ENCODE assay signal across 8 mouse cellular contexts in genomic region chr9:42944536-42945006, GRCm38 (mm10). TPM values are rescaled to one million over a fixed set of nuclear protein-coding genes. Genes with fewer than 3 reads are reported as not detected.
DNase-seq lines count a peak whose midpoint lies in the region; ATAC-seq and TF ChIP-seq lines count a peak whose summit lies in the region.

No protein-coding gene starts in this region.

- H3K27ac ChIP-seq in brown adipose tissue, adult 24 weeks (replicated peaks; ENCODE audit: low read depth, low read length): no peak overlapping the region
- H3K27ac ChIP-seq in forebrain, embryonic 10.5 days: peak overlapping the region; percentile 89
- no peak overlapping the region for H3K27ac ChIP-seq in heart, embryonic 15.5 days
- H3K27ac ChIP-seq in liver, embryonic 14.5 days: no peak overlapping the region
- H3K27ac ChIP-seq in neural tube, embryonic 11.5 days (ENCODE audit: low read depth, low read length): no peak overlapping the region
- H3K27ac ChIP-seq in stomach, embryonic 16.5 days (ENCODE audit: low read length): no peak overlapping the region

- peak overlapping the region; percentile 46 for H3K9ac ChIP-seq in heart, embryonic 15.5 days
- H3K9ac ChIP-seq in liver, embryonic 14.5 days (replicated peaks): no peak overlapping the region
- peak overlapping the region; percentile 77 for H3K9ac ChIP-seq in neural tube, embryonic 11.5 days (ENCODE audit: low read length)
- H3K9ac ChIP-seq in stomach, embryonic 16.5 days (ENCODE audit: low read length): peak overlapping the region; percentile 70

- peak; percentile 53 for DNase-seq in CD4-positive helper T cell, adult 2 months (ENCODE audit: low read depth, low spot score)
- DNase-seq in forebrain, embryonic 10.5 days (ENCODE audit: extremely low spot score, low spot score): peak; percentile 92
- DNase-seq in kidney, postnatal 25 days: peak; percentile 87 to 90
- peak; percentile 22 to 36 (median 26) for DNase-seq in liver, embryonic 14.5 days (ENCODE audit: low read depth in 3 of 3, low spot score in 3 of 3)
- peak; percentile 94 for DNase-seq in neural tube, embryonic 11.5 days (ENCODE audit: low spot score)

- no peaks in the 10 kb centered on the region for H3K36me3 ChIP-seq in forebrain, embryonic 10.5 days (replicated peaks)
- no peaks in the 10 kb centered on the region for H3K36me3 ChIP-seq in heart, embryonic 15.5 days
- no peaks in the 10 kb centered on the region for H3K36me3 ChIP-seq in liver, embryonic 14.5 days (replicated peaks; ENCODE audit: control insufficient read depth, insufficient read depth, low read depth)
- H3K36me3 ChIP-seq in neural tube, embryonic 11.5 days (ENCODE audit: control insufficient read depth, insufficient read depth, low read length): no peaks in the 10 kb centered on the region
- H3K36me3 ChIP-seq in stomach, embryonic 16.5 days (ENCODE audit: control insufficient read depth, insufficient read depth, low read length): no peaks in the 10 kb centered on the region

- peak; percentile 86 for ATAC-seq in heart, embryonic 15.5 days (replicated peaks; ENCODE audit: insufficient number of reproducible peaks, insufficient read depth, low FRiP score, low read depth)
- peak; percentile 63; the same call in 1 of the 2 replicates for ATAC-seq in liver, embryonic 14.5 days (ENCODE audit: insufficient read depth)
- ATAC-seq in neural tube, embryonic 11.5 days (ENCODE audit: insufficient read depth, low FRiP score, low TSS enrichment): peak; percentile 94
- ATAC-seq in stomach, embryonic 16.5 days (ENCODE audit: insufficient read depth, low FRiP score): peak; percentile 92

- no peak for TF ChIP-seq EP300 in liver, embryonic 14.5 days (IDR thresholded peaks at IDR 0.05; ENCODE audit: low read depth)

- under 1% methylated on average over 52 of the region's 52 CpGs for WGBS in forebrain, embryonic 10.5 days
- WGBS in heart, embryonic 15.5 days: under 1% methylated on average over 52 of the region's 52 CpGs
- 1% methylated on average over 51 of the region's 52 CpGs for WGBS in liver, embryonic 14.5 days (ENCODE audit: insufficient replicate concordance)
- under 1% methylated on average over 52 of the region's 52 CpGs for WGBS in neural tube, embryonic 11.5 days
- WGBS in stomach, embryonic 16.5 days: under 1% methylated on average over 52 of the region's 52 CpGs

- peak; percentile 86 for TF ChIP-seq CTCF in liver, embryonic 14.5 days (IDR thresholded peaks at IDR 0.05; ENCODE audit: low read depth)

- peak overlapping the region; percentile 53 for H3K4me3 ChIP-seq in brown adipose tissue, adult 24 weeks (ENCODE audit: insufficient read depth, low read depth, low read length)
- H3K4me3 ChIP-seq in forebrain, embryonic 10.5 days: peak overlapping the region; percentile 88
- H3K4me3 ChIP-seq in heart, embryonic 15.5 days: peak overlapping the region; percentile 58
- peak overlapping the region; percentile 15 to 49; a peak in 3 of 4 replicates for H3K4me3 ChIP-seq in liver, embryonic 14.5 days (ENCODE audit: insufficient read depth in 1 of 2, low read depth in 2 of 2, low read length in 2 of 2)
- H3K4me3 ChIP-seq in neural tube, embryonic 11.5 days (ENCODE audit: low read depth, low read length): peak overlapping the region; percentile 69
- peak overlapping the region; percentile 71 for H3K4me3 ChIP-seq in stomach, embryonic 16.5 days (replicated peaks; ENCODE audit: low read length)

- H3K4me1 ChIP-seq in brown adipose tissue, adult 24 weeks (ENCODE audit: control insufficient read depth, insufficient read depth, insufficient read length, low read length): no peaks in the 10 kb centered on the region; the same call in 1 of the 2 replicates
- H3K4me1 ChIP-seq in forebrain, embryonic 10.5 days: peaks cover 42% of the 10 kb centered on the region
- H3K4me1 ChIP-seq in heart, embryonic 15.5 days (replicated peaks): peaks cover 12% of the 10 kb centered on the region
- no peaks in the 10 kb centered on the region for H3K4me1 ChIP-seq in liver, embryonic 14.5 days (replicated peaks; ENCODE audit: control insufficient read depth in 2 of 2, insufficient read depth in 2 of 2, low read length in 1 of 2)
- 0 out of 2 replicates have a peak, but pooled peaks cover 4% of the 10 kb centered on the region for H3K4me1 ChIP-seq in neural tube, embryonic 11.5 days (ENCODE audit: control insufficient read depth, insufficient read depth, low read length)
- peaks cover 9% of the 10 kb centered on the region for H3K4me1 ChIP-seq in stomach, embryonic 16.5 days (ENCODE audit: control insufficient read depth, insufficient read depth, low read length)

- H3K9me3 ChIP-seq in forebrain, embryonic 10.5 days: no peaks in the 10 kb centered on the region
- no peaks in the 10 kb centered on the region for H3K9me3 ChIP-seq in heart, embryonic 15.5 days (replicated peaks)
- no peaks in the 10 kb centered on the region for H3K9me3 ChIP-seq in liver, embryonic 14.5 days (ENCODE audit: control insufficient read depth, low read length)
- H3K9me3 ChIP-seq in neural tube, embryonic 11.5 days (ENCODE audit: control insufficient read depth, low read length): no peaks in the 10 kb centered on the region
- no peaks in the 10 kb centered on the region for H3K9me3 ChIP-seq in stomach, embryonic 16.5 days (replicated peaks; ENCODE audit: control insufficient read depth, low read length)

- peaks cover 70% of the 10 kb centered on the region for H3K27me3 ChIP-seq in forebrain, embryonic 10.5 days (ENCODE audit: poor library complexity, severe bottlenecking)
- peaks cover 83% of the 10 kb centered on the region for H3K27me3 ChIP-seq in heart, embryonic 15.5 days
- H3K27me3 ChIP-seq in liver, embryonic 14.5 days (ENCODE audit: control insufficient read depth, insufficient read depth, low read length): peaks cover 44% of the 10 kb centered on the region
- H3K27me3 ChIP-seq in neural tube, embryonic 11.5 days (ENCODE audit: control insufficient read depth, insufficient read depth, low read length): peaks cover 6% of the 10 kb centered on the region; the same call in 1 of the 2 replicates
- 0 out of 2 replicates have a peak, but pooled peaks cover 2% of the 10 kb centered on the region for H3K27me3 ChIP-seq in stomach, embryonic 16.5 days (ENCODE audit: control insufficient read depth, insufficient read depth, low read length)

- H3K4me2 ChIP-seq in heart, embryonic 15.5 days: peak overlapping the region; percentile 99
- peak overlapping the region; percentile 62 for H3K4me2 ChIP-seq in liver, embryonic 14.5 days (ENCODE audit: low read depth)
- H3K4me2 ChIP-seq in neural tube, embryonic 11.5 days (ENCODE audit: low read depth): peak overlapping the region; percentile 95
- peak overlapping the region; percentile 100 for H3K4me2 ChIP-seq in stomach, embryonic 16.5 days (ENCODE audit: low read depth, low read length)

RNA-seq across cellular contexts. Expression of gene Grik4, which starts 0.3 kb away (rescaled TPM):
- 0.21 and 0.36 TPM in 2 replicates for polyA plus RNA-seq in brown adipose tissue, adult 24 weeks (2012; ENCODE audit: insufficient read depth, insufficient read length, missing spikeins)
- 1.0 and 1.5 TPM in 2 replicates for polyA plus RNA-seq in forebrain, embryonic 10.5 days (2016; fragmentation: Nextera tagmentation; extraction: Ambion mirVana)
- 0.21 and 0.52 TPM in 2 replicates for polyA plus RNA-seq in heart, embryonic 15.5 days (2015; fragmentation: Nextera tagmentation; extraction: Ambion mirVana)
- 0.38 and 0.52 TPM in 2 replicates for polyA plus RNA-seq in liver, embryonic 14.5 days (2012; rRNA removed)
- 0.19 and 0.20 TPM in 2 replicates for polyA plus RNA-seq in liver, embryonic 14.5 days (2014; fragmentation: Nextera tagmentation; extraction: Ambion mirVana)
- polyA plus RNA-seq in neural tube, embryonic 11.5 days (2014; fragmentation: Nextera tagmentation; extraction: Ambion mirVana): 1.4 and 2.5 TPM in 2 replicates
- polyA plus RNA-seq in stomach, embryonic 16.5 days (2015; fragmentation: Nextera tagmentation; extraction: Ambion mirVana): 0.57 and 0.75 TPM in 2 replicates

Comparison
In these comparisons a context has a peak if more than half of its experiments do, and no peak if none do; other contexts are left out.
1. DNase-seq: peak in every context shown above with its lines; median percentile 94 in neural tube, embryonic 11.5 days; 92 in forebrain, embryonic 10.5 days; 88 in kidney, postnatal 25 days; 53 in CD4-positive helper T cell, adult 2 months; 26 in liver, embryonic 14.5 days.
2. H3K4me3 ChIP-seq: peak in every context shown above with its lines; median percentile 88 in forebrain, embryonic 10.5 days; 71 in stomach, embryonic 16.5 days; 69 in neural tube, embryonic 11.5 days; 58 in heart, embryonic 15.5 days; 53 in brown adipose tissue, adult 24 weeks; 32 in liver, embryonic 14.5 days.